Mouse (Mus musculus): Measurements from ENCODE around the gene Mgat3.
A peak's percentile ranks its signal among the peaks of the same experiment; 100 is the strongest.

The Mgat3 gene

GRCm38 (mm10) chr15:80149517-80149916, 24.0 kb upstream of the Mgat3 start:
- DNase-seq (ENCODE audit: inconsistent ontology term), result no peak

GRCm38 (mm10) chr15:80152663-80153062, 20.9 kb upstream of the Mgat3 start:
- no peak for DNase-seq (ENCODE audit: inconsistent ontology term)

DNA sequence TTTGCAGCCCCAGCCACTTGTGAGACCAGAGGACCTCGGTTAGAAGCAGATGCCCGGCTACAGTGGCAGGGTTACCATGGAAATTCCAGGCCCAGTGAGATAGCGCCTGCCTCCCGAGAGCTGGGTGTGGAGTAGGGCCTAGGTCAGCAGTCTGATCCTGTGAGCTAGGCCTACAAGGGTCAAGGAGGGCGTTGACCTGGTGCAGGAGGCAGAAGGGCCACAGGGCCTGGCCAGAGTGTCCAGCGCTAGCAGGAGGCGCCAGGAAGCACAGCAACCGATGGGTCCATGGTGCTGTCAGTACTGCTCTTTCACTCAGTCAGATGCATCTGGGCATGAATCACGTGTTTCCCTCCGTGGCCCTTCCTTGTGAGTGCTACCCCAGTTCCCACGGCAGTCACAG, 19.8 kb upstream of the Mgat3 start:
- no peak for DNase-seq (ENCODE audit: inconsistent ontology term)

DNA sequence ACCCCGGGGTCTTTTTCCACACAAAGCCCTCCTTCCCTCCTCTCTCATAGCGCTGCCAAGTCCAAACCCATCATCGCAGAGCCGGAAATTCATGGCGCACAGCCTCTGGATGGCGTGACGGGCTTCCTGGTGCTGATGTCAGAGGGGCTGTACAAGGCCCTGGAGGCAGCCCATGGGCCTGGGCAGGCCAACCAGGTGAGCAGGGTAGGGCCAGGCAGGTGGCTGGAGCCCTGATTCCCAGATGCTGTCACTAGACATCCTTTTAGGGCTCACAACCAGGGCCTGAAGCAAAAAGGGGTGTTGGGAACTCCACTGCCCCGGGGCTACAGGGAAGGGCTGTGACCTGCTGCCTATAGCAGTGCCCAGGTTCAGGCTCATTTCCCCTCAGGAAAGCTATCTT, 17.8 kb upstream of the Mgat3 start:
- DNase-seq (ENCODE audit: inconsistent ontology term), result no peak

DNA sequence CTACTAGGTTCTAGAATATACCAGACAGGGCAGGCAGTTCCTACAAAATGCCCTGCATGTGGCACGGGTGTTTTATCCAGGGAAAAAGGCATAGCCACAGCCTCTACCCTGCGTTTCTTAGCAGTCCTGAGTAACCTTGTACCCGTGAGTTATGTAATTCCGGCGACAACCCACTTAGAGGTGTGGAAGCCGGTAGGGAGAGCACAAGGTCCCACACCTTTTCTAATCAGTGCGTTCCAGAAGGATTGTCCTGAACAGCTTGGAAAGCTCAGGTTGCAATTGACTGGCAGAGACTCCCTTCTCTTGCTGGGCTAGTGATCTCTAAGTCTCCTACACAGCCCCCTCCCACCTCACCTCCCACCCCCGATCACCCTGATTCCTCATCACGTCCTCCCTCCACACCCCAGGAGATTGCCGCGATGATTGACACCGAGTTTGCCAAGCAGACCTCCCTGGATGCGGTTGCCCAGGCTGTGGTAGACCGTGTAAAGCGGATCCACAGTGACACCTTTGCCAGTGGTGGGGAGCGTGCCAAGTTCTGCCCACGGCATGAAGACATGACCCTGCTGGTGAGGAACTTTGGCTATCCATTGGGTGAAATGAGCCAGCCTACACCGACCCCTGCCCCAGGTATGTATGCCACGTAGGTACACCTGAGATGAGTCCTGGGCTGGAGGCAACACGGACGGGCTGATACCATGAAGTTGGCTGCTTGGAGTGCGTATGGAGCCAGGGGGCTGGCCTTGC, 16.2 kb upstream of the Mgat3 start:
- DNase-seq (ENCODE audit: inconsistent ontology term), result no peak

- no peak for DNase-seq (ENCODE audit: inconsistent ontology term)
Observed at GRCm38 (mm10) chr15:80158001-80158706, 15.4 kb upstream of the Mgat3 start.

DNA sequence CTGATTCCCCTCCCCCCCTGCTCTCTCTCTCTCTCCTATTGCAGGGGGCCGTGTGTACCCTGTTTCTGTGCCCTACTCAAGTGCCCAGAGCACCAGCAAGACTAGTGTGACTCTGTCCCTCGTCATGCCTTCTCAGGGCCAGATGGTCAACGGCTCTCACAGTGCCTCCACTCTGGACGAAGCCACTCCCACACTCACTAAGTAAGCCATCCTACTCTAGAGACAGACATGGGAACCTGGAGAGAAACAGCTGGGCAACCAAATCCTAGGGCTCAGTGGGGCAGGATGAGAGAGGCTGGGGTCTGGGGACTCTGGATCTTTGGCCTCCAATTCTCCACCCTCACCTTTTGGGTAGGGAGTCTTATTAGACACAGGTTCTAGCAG, 14.8 kb upstream of the Mgat3 start:
- no peak for DNase-seq (ENCODE audit: inconsistent ontology term)

- DNase-seq (ENCODE audit: inconsistent ontology term), result peak; percentile 40
Observed at GRCm38 (mm10) chr15:80159286-80159901, 14.1 kb upstream of the Mgat3 start.

DNA sequence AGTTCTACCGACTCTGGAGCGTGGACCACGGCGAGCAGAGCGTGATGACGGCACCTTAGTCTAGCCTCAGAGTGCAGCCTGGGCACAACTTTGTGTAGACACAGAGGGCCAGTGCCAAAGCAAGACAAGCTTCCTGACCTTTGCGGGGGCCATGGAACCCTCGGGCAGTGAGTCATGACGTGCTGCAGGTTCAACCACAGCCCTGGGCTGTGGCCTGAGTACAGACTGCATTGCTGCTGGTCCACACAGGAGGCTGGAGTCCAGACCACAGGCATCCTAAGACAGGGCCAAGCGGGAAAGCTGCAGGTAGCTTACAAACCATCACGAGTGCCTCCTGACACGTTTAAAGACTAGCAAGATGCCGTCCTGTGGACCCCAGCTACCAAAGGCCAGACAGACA, 13.3 kb upstream of the Mgat3 start:
- DNase-seq (ENCODE audit: inconsistent ontology term), result peak; percentile 57

DNA sequence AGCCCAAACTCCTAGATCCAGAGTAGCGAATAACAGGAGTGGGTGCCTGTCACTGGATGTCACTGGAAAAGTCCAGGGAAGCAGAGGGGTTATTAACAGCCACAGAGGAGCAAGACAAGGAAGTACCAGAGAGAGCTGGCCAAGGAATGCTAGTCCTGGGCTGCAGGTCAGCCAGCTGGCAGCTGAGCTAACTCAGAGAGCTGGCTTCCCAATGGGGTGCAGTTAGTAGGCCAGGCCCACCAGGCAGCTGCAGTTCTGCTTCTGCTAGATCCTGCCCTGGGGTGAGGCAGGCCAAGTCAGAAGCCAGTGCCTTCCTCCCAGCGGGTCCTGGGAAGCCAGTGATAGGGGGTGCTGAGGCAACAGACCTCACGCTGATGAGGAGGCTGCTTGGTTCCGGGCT, 12.8 kb upstream of the Mgat3 start:
- no peak for DNase-seq (ENCODE audit: inconsistent ontology term)

DNA sequence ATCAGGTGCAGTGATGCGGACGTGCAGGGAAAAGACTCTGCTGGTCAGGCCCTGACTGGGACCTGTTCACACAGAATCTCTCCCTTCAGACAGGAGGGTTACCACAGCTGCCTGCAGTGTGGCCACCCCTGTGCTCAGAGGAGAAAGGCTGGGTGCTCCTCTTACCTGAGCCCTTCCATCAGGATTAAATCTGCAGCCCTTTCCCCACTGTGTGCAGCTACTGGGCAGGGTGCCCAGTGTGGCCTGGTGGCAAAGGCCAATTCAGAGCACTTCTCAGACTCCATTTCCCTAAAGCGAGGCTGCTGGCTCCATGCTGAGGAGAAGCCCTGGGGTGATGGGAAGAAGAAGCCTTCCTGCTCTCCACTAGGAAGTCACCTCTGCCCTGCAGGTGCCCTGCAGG, 12.3 kb upstream of the Mgat3 start:
- no peak for DNase-seq (ENCODE audit: inconsistent ontology term)

- DNase-seq (ENCODE audit: inconsistent ontology term), result no peak
Observed at GRCm38 (mm10) chr15:80162401-80162964, 11.0 kb upstream of the Mgat3 start.

DNA sequence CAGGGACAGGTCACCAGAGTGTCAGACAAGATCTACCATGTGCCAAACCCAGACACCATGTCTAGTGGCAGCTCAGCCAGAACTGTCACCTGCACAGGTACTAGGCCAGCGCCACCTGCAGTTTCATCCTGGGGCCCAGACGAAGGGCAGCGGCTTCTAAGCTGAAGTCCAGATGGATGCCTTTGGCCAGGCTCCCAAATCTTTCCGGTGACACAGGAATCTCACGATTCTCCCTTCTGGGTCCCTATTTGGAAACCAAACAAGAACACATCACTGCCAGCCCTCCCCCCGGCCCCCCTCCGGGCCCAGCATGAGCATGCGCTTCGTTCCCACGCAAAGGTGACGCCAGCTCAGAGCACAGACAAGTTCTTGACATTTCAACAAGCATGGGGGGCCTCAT, 10.2 kb upstream of the Mgat3 start:
- no peak for DNase-seq (ENCODE audit: inconsistent ontology term)

DNA sequence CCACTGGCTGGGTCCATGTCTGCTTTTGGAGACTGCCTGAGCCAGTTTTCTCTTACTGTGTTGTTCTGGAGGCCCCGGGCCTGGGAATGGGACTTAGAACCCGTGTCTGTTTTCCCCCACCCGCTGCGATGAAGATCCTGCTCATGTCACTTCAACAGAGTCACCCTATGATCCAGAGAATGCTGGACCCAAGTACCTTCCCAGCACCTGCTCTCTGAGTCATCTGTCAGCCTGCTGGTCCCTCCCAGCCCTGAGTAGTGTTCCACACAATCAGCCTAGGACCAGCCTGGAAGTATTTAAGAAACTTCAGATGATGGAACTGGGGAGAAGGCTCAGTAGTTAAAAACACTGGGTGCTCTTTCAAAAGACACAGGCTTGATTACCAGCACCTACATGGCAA, 9.8 kb upstream of the Mgat3 start:
- DNase-seq (ENCODE audit: inconsistent ontology term), result no peak

- DNase-seq (ENCODE audit: inconsistent ontology term), result no peak
Observed at GRCm38 (mm10) chr15:80165396-80165795, 8.1 kb upstream of the Mgat3 start.

DNA sequence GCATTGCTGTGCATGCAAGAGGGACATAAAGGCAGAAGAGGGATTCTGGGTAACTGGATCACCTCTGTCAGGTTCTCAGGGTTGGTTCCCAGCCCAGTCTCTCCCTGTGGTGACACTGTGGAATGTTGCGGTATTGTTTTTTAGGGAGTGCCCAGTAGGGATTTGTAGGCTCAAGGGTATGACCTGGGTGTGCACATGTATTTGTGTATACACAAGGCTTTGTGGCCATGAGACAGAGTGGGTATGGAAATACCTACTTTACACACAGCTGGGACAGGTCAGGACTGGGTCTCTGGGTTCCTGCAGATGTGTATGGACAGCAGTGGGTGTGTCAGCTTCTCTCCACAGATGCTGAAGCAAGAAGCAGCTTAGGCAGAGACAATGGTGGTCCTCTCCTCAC, 4.0 kb upstream of the Mgat3 start:
- no peak for DNase-seq (ENCODE audit: inconsistent ontology term)

- DNase-seq (ENCODE audit: inconsistent ontology term), result no peak
Observed at GRCm38 (mm10) chr15:80170357-80170756, 3.2 kb upstream of the Mgat3 start.

- no peak for DNase-seq (ENCODE audit: inconsistent ontology term)
Observed at GRCm38 (mm10) chr15:80171286-80171685, 2.2 kb upstream of the Mgat3 start.

DNA sequence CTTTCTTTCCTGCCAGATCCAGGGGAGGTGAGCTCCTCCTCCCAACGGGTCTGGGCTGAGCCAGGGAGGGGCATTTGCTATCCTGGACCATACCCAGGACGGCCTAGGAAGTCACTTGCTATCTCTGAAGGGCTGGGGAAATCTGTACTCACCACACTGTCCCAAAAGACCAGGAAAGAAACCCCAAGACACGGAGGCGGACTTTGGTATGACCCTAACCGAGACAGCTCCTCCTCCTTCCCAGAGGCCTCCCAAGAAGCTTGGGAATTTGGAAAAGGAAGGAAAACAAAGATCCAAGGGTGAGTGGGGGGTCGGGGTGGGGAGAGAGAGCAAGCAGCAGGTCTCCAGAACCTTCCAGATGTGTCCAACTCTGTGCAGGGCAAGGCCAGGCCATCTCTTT, 1.7 kb upstream of the Mgat3 start:
- no peak for DNase-seq (ENCODE audit: inconsistent ontology term)

DNA sequence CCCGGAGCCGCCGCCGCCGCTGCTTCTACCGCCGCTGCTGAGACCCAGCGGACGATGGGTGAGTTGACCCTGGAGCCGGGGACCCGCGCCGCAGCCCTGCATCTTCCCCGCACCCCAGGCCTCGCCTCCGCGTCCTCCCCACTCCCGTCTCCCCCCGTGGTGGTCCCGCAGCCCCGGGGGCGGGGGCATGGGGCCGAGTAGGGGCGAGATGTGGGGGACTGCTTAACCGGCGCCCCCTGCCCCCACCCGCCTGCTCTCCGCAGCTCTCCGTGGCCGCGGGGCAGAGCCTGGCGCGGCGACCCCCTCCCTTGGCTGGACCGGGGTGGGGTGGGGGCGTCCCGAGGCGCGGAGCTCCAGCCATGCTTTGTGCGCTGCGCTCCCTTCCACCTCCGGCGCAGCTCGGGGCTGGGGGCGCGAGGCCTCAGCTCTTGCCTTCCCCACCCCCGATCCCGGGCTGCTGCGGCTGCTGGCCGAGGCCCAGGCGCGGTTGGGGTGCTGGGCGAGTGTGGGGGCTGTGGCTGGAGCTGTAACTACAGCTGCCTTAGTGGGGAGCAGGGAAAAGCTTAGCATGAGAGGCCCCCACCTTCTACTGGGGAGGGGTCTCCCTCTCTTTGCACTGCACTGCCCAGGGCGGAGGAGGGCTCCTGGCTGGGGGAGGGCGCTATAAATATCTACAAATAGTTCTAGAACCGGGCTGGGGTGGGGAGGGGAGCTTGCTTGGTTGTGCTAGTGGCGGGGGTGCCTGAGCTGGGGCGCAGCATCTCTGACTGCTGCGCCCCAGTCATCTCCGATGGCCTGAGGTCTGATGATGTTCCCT, 468 bp downstream of the Mgat3 start:
- peak; percentile 50 for DNase-seq (ENCODE audit: inconsistent ontology term)

GRCm38 (mm10) chr15:80174598-80174875, 1.0 kb downstream of the Mgat3 start:
- no peak for DNase-seq (ENCODE audit: inconsistent ontology term)

DNA sequence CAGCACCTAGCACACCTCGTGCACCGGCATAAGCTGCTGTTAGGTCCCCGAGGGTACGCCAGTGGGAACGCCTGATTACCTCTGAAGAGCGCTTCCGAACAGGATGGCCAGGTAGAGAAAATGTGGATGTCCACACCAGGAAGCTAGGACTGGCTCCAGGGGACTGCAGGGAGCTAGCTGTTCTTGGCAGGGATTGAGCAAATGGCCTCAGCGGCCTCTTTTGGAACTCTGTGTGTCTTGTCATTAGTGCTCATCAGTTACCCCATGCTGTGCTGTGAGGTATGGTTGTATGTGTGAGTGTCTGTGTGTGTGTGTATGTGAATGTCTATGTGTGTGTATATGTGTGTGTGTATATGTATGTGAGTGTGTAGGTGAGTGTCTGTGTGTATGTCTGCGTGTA, 1.8 kb downstream of the Mgat3 start:
- no peak for DNase-seq (ENCODE audit: inconsistent ontology term)
